Mouse (Mus musculus): Measurements from ENCODE around the gene Cbx8.

Cbx8 gene

GRCm38 (mm10) chr11:118995448-118995847, 45.3 kb downstream of the Cbx8 start:
- DNase-seq (ENCODE audit: low spot score in 2 of 2) = no peak

- no peak for DNase-seq (ENCODE audit: low spot score in 2 of 2)
Measured at GRCm38 (mm10) chr11:118992781-118993180, 48.0 kb downstream of the Cbx8 start.

GRCm38 (mm10) chr11:118987999-118988398, 52.8 kb downstream of the Cbx8 start, which contains the start of gene Enpp7:
Gene Enpp7 (plus strand): TSS chr11:118988188.
- DNase-seq (ENCODE audit: low spot score in 2 of 2) = no peak
